Mouse (Mus musculus): ENCODE results near the gene Zfp426. TPM values are rescaled to one million over a fixed set of nuclear protein-coding genes. Genes with fewer than 3 reads are reported as not detected.
A peak's percentile ranks its signal among the peaks of the same experiment; 100 is the strongest.

Gene Zfp426
- polyA plus RNA-seq, 1 experiment = 0.44 TPM

GRCm38 (mm10) chr9:20514016-20514415 is 21.5 kb upstream of the Zfp426 start:
- H3K27me3 ChIP-seq (ENCODE audit: control insufficient read depth) = no peaks in the 10 kb centered on the region
- H3K36me3 ChIP-seq (ENCODE audit: control insufficient read depth) = peaks cover 68% of the 10 kb centered on the region
- no peaks in the 10 kb centered on the region for H3K9me3 ChIP-seq (ENCODE audit: control insufficient read depth, low read length)
- H3K4me1 ChIP-seq (ENCODE audit: control insufficient read depth) = peaks cover 59% of the 10 kb centered on the region
- TF ChIP-seq GATA1 (IDR thresholded peaks at IDR 0.05; ENCODE audit: low read length) (no peak), TAL1 (IDR thresholded peaks at IDR 0.05; ENCODE audit: low read length) (no peak)
- no peak overlapping the region for H3K4me3 ChIP-seq (replicated peaks)

DNA sequence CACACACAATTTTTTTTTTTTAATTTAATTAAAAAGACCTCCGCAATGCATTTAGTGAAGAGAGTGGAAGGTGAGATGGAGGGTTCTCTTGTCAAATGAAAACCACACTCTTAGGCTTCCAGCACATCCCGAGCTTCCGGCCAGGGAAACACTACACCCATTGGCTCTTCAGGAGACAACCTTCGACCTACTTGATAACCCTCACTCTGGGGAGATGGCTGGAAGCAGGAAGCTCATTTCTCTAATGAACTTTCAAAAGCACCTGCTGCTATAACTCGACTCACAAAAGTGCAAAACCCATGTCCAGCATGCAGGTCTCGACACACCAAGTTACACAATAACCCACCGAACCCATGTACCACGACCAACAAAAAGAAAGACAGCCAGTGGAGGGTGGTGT is 20.2 kb upstream of the Zfp426 start:
- Histone ChIP-seq H3K36me3 (ENCODE audit: control insufficient read depth) (peaks cover 59% of the 10 kb centered on the region), H3K4me1 (ENCODE audit: control insufficient read depth) (peaks cover 55% of the 10 kb centered on the region), H3K27me3 (ENCODE audit: control insufficient read depth) (no peaks in the 10 kb centered on the region), H3K4me3 (replicated peaks) (no peak overlapping the region), H3K9me3 (ENCODE audit: control insufficient read depth, low read length) (no peaks in the 10 kb centered on the region)
- TF ChIP-seq GATA1 (IDR thresholded peaks at IDR 0.05; ENCODE audit: low read length) (no peak), TAL1 (IDR thresholded peaks at IDR 0.05; ENCODE audit: low read length) (no peak)

- Histone ChIP-seq H3K4me1 (ENCODE audit: control insufficient read depth) (peaks cover 55% of the 10 kb centered on the region), H3K27me3 (ENCODE audit: control insufficient read depth) (no peaks in the 10 kb centered on the region), H3K9me3 (ENCODE audit: control insufficient read depth, low read length) (no peaks in the 10 kb centered on the region), H3K36me3 (ENCODE audit: control insufficient read depth) (peaks cover 61% of the 10 kb centered on the region), H3K4me3 (replicated peaks) (no peak overlapping the region)
- TF ChIP-seq GATA1 (IDR thresholded peaks at IDR 0.05; ENCODE audit: low read length) (no peak), TAL1 (IDR thresholded peaks at IDR 0.05; ENCODE audit: low read length) (no peak)
Measured at GRCm38 (mm10) chr9:20511645-20512044, 19.1 kb upstream of the Zfp426 start.

DNA sequence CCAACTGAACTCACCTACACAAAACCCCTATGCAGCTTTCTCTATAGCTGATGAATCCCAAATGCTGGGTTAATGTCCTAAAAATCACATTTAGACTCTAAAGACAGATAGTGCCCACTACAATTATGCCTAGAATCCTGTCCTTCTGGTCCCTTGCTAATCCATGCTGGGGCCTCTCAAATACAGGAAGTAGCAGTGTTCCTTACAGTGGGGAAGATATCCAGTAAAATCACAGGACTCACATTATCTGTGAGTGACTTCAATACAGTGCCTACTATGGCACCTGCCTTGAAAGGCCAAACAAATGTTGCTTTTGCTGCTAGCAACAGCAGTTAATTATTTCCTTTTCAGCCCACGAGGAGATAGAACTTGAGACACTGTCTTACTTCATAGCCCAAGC is 17.8 kb upstream of the Zfp426 start:
- H3K9me3 ChIP-seq (ENCODE audit: control insufficient read depth, low read length) = no peaks in the 10 kb centered on the region
- H3K4me1 ChIP-seq (ENCODE audit: control insufficient read depth) = peaks cover 54% of the 10 kb centered on the region
- H3K36me3 ChIP-seq (ENCODE audit: control insufficient read depth) = peaks cover 63% of the 10 kb centered on the region
- H3K27me3 ChIP-seq (ENCODE audit: control insufficient read depth) = no peaks in the 10 kb centered on the region
- no peak for TF ChIP-seq TAL1 (IDR thresholded peaks at IDR 0.05; ENCODE audit: low read length)
- no peak for TF ChIP-seq GATA1 (IDR thresholded peaks at IDR 0.05; ENCODE audit: low read length)
- H3K4me3 ChIP-seq (replicated peaks) = no peak overlapping the region

DNA sequence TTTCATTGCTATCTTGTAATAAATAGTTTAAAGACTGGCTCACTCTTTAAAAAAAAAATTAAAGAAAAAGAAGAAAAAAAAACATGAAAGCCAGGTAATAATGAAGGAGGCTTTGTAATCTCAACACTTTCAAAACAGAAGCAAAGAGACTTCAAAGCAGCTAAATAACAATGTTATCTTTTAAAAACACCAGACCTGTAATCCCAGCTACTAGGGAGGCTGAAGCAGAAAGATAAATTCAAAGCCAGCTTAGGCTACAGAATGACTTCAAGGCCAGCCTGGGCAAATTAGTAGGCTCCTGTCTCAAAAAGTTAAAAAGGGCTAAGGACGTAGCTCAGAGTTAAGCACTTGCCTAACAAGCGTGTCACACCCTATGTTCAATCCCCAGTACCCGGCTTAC is 17.1 kb upstream of the Zfp426 start:
- Histone ChIP-seq H3K9me3 (ENCODE audit: control insufficient read depth, low read length) (no peaks in the 10 kb centered on the region), H3K27me3 (ENCODE audit: control insufficient read depth) (no peaks in the 10 kb centered on the region), H3K36me3 (ENCODE audit: control insufficient read depth) (peaks cover 63% of the 10 kb centered on the region), H3K4me1 (ENCODE audit: control insufficient read depth) (peaks cover 50% of the 10 kb centered on the region), H3K4me3 (replicated peaks) (no peak overlapping the region)
- TF ChIP-seq TAL1 (IDR thresholded peaks at IDR 0.05; ENCODE audit: low read length) = no peak

DNA sequence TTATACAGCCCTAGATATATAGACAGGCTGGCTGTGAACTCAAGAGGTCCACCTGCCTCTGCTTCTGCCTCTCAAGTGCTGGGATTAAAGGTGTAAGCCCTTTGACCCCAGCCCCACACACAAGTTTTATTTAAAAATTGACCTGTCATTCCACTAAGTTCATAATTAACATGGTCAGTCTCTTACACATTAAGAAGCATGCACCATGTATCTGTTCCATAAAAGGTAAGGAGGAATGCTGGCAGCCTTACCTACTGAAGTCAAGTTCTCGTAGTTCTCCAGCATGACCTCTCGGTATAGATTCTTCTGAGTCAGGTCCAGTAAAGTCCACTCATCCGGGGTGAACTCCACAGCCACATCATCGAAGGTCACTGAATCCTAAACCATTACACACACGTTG is 12.3 kb upstream of the Zfp426 start:
- Histone ChIP-seq H3K9me3 (ENCODE audit: control insufficient read depth, low read length) (no peaks in the 10 kb centered on the region), H3K4me1 (ENCODE audit: control insufficient read depth) (peaks cover 4% of the 10 kb centered on the region), H3K36me3 (ENCODE audit: control insufficient read depth) (peaks cover 77% of the 10 kb centered on the region), H3K27me3 (ENCODE audit: control insufficient read depth) (no peaks in the 10 kb centered on the region), H3K4me3 (replicated peaks) (no peak overlapping the region)
- TF ChIP-seq GATA1 (IDR thresholded peaks at IDR 0.05; ENCODE audit: low read length) (no peak), TAL1 (IDR thresholded peaks at IDR 0.05; ENCODE audit: low read length) (no peak)

DNA sequence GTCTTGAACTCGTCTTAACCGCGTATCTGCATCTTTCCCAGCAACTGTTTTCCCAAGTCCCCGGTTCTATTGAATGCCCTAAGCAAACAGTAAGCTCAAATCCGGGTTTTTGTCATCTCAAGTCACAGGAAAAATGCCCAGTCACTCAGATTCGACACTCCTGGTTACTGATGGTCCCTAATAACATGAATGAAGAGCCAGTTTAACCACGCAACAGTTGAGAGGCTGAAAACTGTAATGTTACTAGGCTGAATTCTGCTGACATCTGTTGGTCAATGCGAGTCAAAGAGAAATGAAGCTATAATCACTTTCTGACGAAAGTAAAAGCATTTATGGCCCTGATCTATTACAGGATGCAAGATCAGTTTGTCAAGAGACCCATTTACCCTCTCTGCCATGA is 735 bp upstream of the Zfp426 start:
- Histone ChIP-seq H3K9me3 (ENCODE audit: control insufficient read depth, low read length) (no peaks in the 10 kb centered on the region), H3K4me3 (replicated peaks) (peak overlapping the region; percentile 75), H3K36me3 (ENCODE audit: control insufficient read depth) (peaks cover 33% of the 10 kb centered on the region), H3K27me3 (ENCODE audit: control insufficient read depth) (no peaks in the 10 kb centered on the region), H3K4me1 (ENCODE audit: control insufficient read depth) (peaks cover 31% of the 10 kb centered on the region)
- no peak for TF ChIP-seq TAL1 (IDR thresholded peaks at IDR 0.05; ENCODE audit: low read length)
- TF ChIP-seq GATA1 (IDR thresholded peaks at IDR 0.05; ENCODE audit: low read length) = no peak

DNA sequence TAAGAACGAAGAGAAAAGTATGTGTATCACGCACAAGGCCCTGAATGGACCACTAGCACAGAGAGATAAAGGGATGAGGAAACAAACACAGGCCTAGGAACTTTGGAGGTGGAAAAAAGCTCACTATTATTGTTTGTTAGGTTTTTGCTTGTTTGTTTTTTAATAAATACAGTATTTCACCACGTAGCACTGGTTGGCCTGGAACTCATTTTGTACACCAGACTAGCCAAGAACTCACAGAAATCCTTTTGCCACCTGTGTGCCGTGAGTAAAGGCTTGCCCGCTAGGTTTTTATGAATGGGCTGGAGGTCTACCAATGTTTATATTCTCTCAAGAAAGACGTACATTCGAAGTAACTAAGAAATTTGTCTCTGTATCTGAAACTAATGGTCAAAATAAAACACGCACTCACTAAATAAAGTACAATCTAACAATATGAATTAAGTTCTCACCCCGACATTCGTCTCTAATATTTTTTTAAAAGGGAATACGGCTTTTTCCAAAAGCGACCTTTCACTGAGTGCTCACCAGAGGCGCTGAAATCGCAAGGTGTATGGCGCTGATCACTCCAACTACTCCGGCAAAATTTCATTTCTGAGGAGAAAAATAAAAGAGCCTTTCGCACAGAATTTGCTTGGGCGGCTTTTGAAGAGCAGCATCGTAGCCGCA is 554 bp downstream of the Zfp426 start:
- Histone ChIP-seq H3K4me3 (replicated peaks) (peak overlapping the region; percentile 75), H3K4me1 (ENCODE audit: control insufficient read depth) (peaks cover 31% of the 10 kb centered on the region)
- no peak for TF ChIP-seq GATA1 (IDR thresholded peaks at IDR 0.05; ENCODE audit: low read length)
- TF ChIP-seq TAL1 (IDR thresholded peaks at IDR 0.05; ENCODE audit: low read length) = no peak

GRCm38 (mm10) chr9:20489536-20489935 is 3.0 kb downstream of the Zfp426 start:
- peaks cover 34% of the 10 kb centered on the region for H3K36me3 ChIP-seq (ENCODE audit: control insufficient read depth)
- H3K9me3 ChIP-seq (ENCODE audit: control insufficient read depth, low read length) = no peaks in the 10 kb centered on the region
- H3K4me1 ChIP-seq (ENCODE audit: control insufficient read depth) = peaks cover 31% of the 10 kb centered on the region
- no peak for TF ChIP-seq TAL1 (IDR thresholded peaks at IDR 0.05; ENCODE audit: low read length)
- no peak for TF ChIP-seq GATA1 (IDR thresholded peaks at IDR 0.05; ENCODE audit: low read length)
- H3K27me3 ChIP-seq (ENCODE audit: control insufficient read depth) = no peaks in the 10 kb centered on the region
- H3K4me3 ChIP-seq (replicated peaks) = no peak overlapping the region

More for the DNA sequence above, 554 bp downstream of the Zfp426 start:
- H3K27me3 ChIP-seq (ENCODE audit: control insufficient read depth) = no peaks in the 10 kb centered on the region
- H3K36me3 ChIP-seq (ENCODE audit: control insufficient read depth) = peaks cover 24% of the 10 kb centered on the region
- no peaks in the 10 kb centered on the region for H3K9me3 ChIP-seq (ENCODE audit: control insufficient read depth, low read length)

GRCm38 (mm10) chr9:20479396-20479795 is 13.2 kb downstream of the Zfp426 start:
- peaks cover 72% of the 10 kb centered on the region for H3K36me3 ChIP-seq (ENCODE audit: control insufficient read depth)
- no peaks in the 10 kb centered on the region for H3K27me3 ChIP-seq (ENCODE audit: control insufficient read depth)
- TF ChIP-seq TAL1 (IDR thresholded peaks at IDR 0.05; ENCODE audit: low read length) (no peak), GATA1 (IDR thresholded peaks at IDR 0.05; ENCODE audit: low read length) (no peak)
- H3K4me1 ChIP-seq (ENCODE audit: control insufficient read depth) = peaks cover 6% of the 10 kb centered on the region
- H3K9me3 ChIP-seq (ENCODE audit: control insufficient read depth, low read length) = no peaks in the 10 kb centered on the region
- no peak overlapping the region for H3K4me3 ChIP-seq (replicated peaks)

Measured in erythroblast, embryonic 14.5 days (primary cell).